Mouse (Mus musculus) limb, embryonic 14.5 days (tissue): Measurements from ENCODE around the gene Rcor1. TPM values are rescaled to one million over a fixed set of nuclear protein-coding genes. Genes with fewer than 3 reads are reported as not detected.

Source experiments
- ATAC-seq: fragments of 200-750 bp; cut with Nextera tagmentation; 2 replicates; pipeline ENCODE4 v1.8.0; 2017; ENCODE audit warnings: low read depth, moderate number of reproducible peaks, moderate TSS enrichment; ENCODE audit not compliant: low FRiP score
- DNase-seq: peaks from one replicate; pipeline ENCODE4 v3.0.0-alpha.2; 2015; ENCODE audit warnings: low spot score
- H3K27ac ChIP-seq: fragments of 300-500 bp; sonication (generic); replicated peaks from 2 replicates; pipeline ENCODE4 v1.5.1; 2014; ENCODE audit warnings: low read depth, mild to moderate bottlenecking, low read length, moderate library complexity, mixed read lengths
- H3K27me3 ChIP-seq: fragments of 300-500 bp; sonication (generic); 2 replicates; pipeline ENCODE4 v1.6.1; 2014; ENCODE audit warnings: low read length, mixed read lengths; ENCODE audit not compliant: control insufficient read depth, insufficient read depth
- H3K36me3 ChIP-seq: fragments of 300-500 bp; sonication (generic); 2 replicates; pipeline ENCODE4 v1.6.1; 2014; ENCODE audit warnings: mild to moderate bottlenecking, low read length, moderate library complexity, mixed read lengths; ENCODE audit not compliant: control insufficient read depth, insufficient read depth
- H3K4me1 ChIP-seq: fragments of 300-500 bp; sonication (generic); 2 replicates; pipeline ENCODE4 v1.6.1; 2014; ENCODE audit warnings: antibody characterized with exemption, low read length, mixed read lengths; ENCODE audit not compliant: control insufficient read depth, insufficient read depth
- H3K4me2 ChIP-seq: fragments of 300-500 bp; sonication (generic); replicated peaks from 2 replicates; pipeline ENCODE4 v1.6.1; 2014; ENCODE audit warnings: low read depth, mild to moderate bottlenecking, low read length, moderate library complexity; ENCODE audit not compliant: severe bottlenecking
- H3K4me3 ChIP-seq: fragments of 300-500 bp; sonication (generic); replicated peaks from 2 replicates; pipeline ENCODE4 v1.5.1; 2014; ENCODE audit warnings: low read length
- H3K9ac ChIP-seq: fragments of 300-500 bp; sonication (generic); 2 replicates; pipeline ENCODE4 v1.6.1; 2014; ENCODE audit warnings: mild to moderate bottlenecking, low read depth, low read length, moderate library complexity; ENCODE audit not compliant: severe bottlenecking
- H3K9me3 ChIP-seq: fragments of 300-500 bp; sonication (generic); 2 replicates; pipeline ENCODE4 v1.6.1; 2016; ENCODE audit warnings: low read length; ENCODE audit not compliant: control insufficient read depth
- POLR2A ChIP-seq: fragments of 200-500 bp; IDR thresholded peaks from 2 replicates; pipeline ENCODE4 v1.8.0; 2012; ENCODE audit warnings: inconsistent platforms, mild to moderate bottlenecking, moderate library complexity, borderline replicate concordance; ENCODE audit not compliant: insufficient read depth, insufficient read length; ENCODE audit errors: extremely low read depth
- WGBS: fragments of 180-500 bp; shearing (Covaris S2); extraction: QIAGEN DNeasy Blood & Tissue Kit; methylation state at CpG from one replicate; pipeline ENCODE4 v1.1.7; 2014; 5-methylcytosine and 5-hydroxymethylcytosine counted together
- polyA plus RNA-seq, 2 experiments: library from polyadenylated mRNA; depleted of rRNA in 1 of 2; stranded (reverse) in 1 of 2; unstranded in 1 of 2; fragments of >200 nt; fragmentation: Nextera tagmentation in 1 of 2; extraction: Ambion mirVana in 1 of 2; gene quantifications; 2 replicates each; pipeline versions ENCODE4 v1.2.1 to v1.2.3; 2012 to 2014

Rcor1 gene
- polyA plus RNA-seq, 2 experiments = 17.7 to 29.4 TPM

GRCm38 (mm10) chr12:111095086-111095485 lies 55.9 kb downstream of the Rcor1 start:
- no peak overlapping the region for H3K27ac ChIP-seq
- no peak for TF ChIP-seq POLR2A
- H3K36me3 ChIP-seq = peaks cover 39% of the 10 kb centered on the region
- no peak for ATAC-seq
- H3K9ac ChIP-seq = no peak overlapping the region
- H3K4me1 ChIP-seq = no peaks in the 10 kb centered on the region; the same call in 1 of the 2 replicates
- no peaks in the 10 kb centered on the region for H3K9me3 ChIP-seq
- DNase-seq = no peak
- no peaks in the 10 kb centered on the region for H3K27me3 ChIP-seq
- H3K4me3 ChIP-seq = no peak overlapping the region
- H3K4me2 ChIP-seq = no peak overlapping the region
- 88% methylated on average over 6 of the region's 6 CpGs for WGBS

GRCm38 (mm10) chr12:111096249-111096648 lies 57.1 kb downstream of the Rcor1 start:
- TF ChIP-seq POLR2A = no peak
- peaks cover 51% of the 10 kb centered on the region for H3K36me3 ChIP-seq
- no peaks in the 10 kb centered on the region for H3K9me3 ChIP-seq
- no peak overlapping the region for H3K27ac ChIP-seq
- H3K4me1 ChIP-seq = no peaks in the 10 kb centered on the region; the same call in 1 of the 2 replicates
- 89% methylated on average over 6 of the region's 6 CpGs for WGBS
- no peak overlapping the region for H3K4me2 ChIP-seq
- H3K9ac ChIP-seq = no peak overlapping the region
- no peak for ATAC-seq
- no peak for DNase-seq
- H3K4me3 ChIP-seq = no peak overlapping the region
- no peaks in the 10 kb centered on the region for H3K27me3 ChIP-seq

GRCm38 (mm10) chr12:111097036-111097435 lies 57.9 kb downstream of the Rcor1 start:
- Histone ChIP-seq H3K9ac (no peak overlapping the region), H3K27ac (no peak overlapping the region), H3K4me1 (no peaks in the 10 kb centered on the region; the same call in 1 of the 2 replicates), H3K27me3 (no peaks in the 10 kb centered on the region), H3K4me2 (no peak overlapping the region), H3K36me3 (peaks cover 58% of the 10 kb centered on the region), H3K4me3 (no peak overlapping the region), H3K9me3 (no peaks in the 10 kb centered on the region)
- DNase-seq (no peak), ATAC-seq (no peak)
- TF ChIP-seq POLR2A = no peak
- WGBS = 95% methylated on average over 8 of the region's 8 CpGs

- no peak overlapping the region for H3K4me2 ChIP-seq
- no peak overlapping the region for H3K9ac ChIP-seq
- DNase-seq (no peak), ATAC-seq (no peak)
- H3K4me3 ChIP-seq = no peak overlapping the region
- no peaks in the 10 kb centered on the region for H3K9me3 ChIP-seq
- no peaks in the 10 kb centered on the region for H3K4me1 ChIP-seq
- 93% methylated on average over 8 of the region's 8 CpGs for WGBS
- H3K36me3 ChIP-seq = peaks cover 93% of the 10 kb centered on the region
- TF ChIP-seq POLR2A = no peak
- no peak overlapping the region for H3K27ac ChIP-seq
- H3K27me3 ChIP-seq = no peaks in the 10 kb centered on the region
These were observed 72.0 kb downstream of the Rcor1 start for GRCm38 (mm10) chr12:111111176-111111575.

GRCm38 (mm10) chr12:111114593-111114992 lies 75.4 kb downstream of the Rcor1 start:
- DNase-seq (no peak), ATAC-seq (no peak)
- no peak for TF ChIP-seq POLR2A
- no peak overlapping the region for H3K27ac ChIP-seq
- H3K9me3 ChIP-seq = no peaks in the 10 kb centered on the region
- no peak overlapping the region for H3K4me2 ChIP-seq
- 88% methylated on average over 5 of the region's 5 CpGs for WGBS
- H3K4me3 ChIP-seq = no peak overlapping the region
- no peak overlapping the region for H3K9ac ChIP-seq
- peaks cover 90% of the 10 kb centered on the region for H3K36me3 ChIP-seq
- no peaks in the 10 kb centered on the region for H3K27me3 ChIP-seq
- no peaks in the 10 kb centered on the region for H3K4me1 ChIP-seq
